Mouse (Mus musculus) effector memory CD4-positive, alpha-beta T cell, adult 7 months (primary cell): ENCODE results near the gene Dcun1d2. TPM values are rescaled to one million over a fixed set of nuclear protein-coding genes. Genes with fewer than 3 reads are reported as not detected.

Experiments
- polyA plus RNA-seq: library from polyadenylated mRNA; unstranded; fragments of 100-300 nt; shearing (Covaris generic); gene quantifications from one replicate; pipeline ENCODE4 v1.2.1, GENCODE M21; 2017

Dcun1d2 gene
- polyA plus RNA-seq = 21.3 TPM

GRCm38 (mm10) chr8:13287692-13288623, at the start of gene Dcun1d2, which contains the start of gene Tmco3:
Gene Dcun1d2, minus strand, starts transcription at chr8:13288131.
Gene Tmco3, plus strand, starts transcription at chr8:13288190.

GRCm38 (mm10) chr8:13254019-13254418, 33.9 kb downstream of the Dcun1d2 start, which contains the start of gene Adprhl1:
Gene Adprhl1, minus strand, starts transcription at chr8:13254162.

Other genes with a start within 250 kb of the Dcun1d2 start
- gene Proz, start 227.2 kb downstream of the Dcun1d2 start, polyA plus RNA-seq = 2.3 TPM
- gene Pcid2, start 182.7 kb downstream of the Dcun1d2 start, polyA plus RNA-seq = 42.6 TPM
- 22.8 TPM for gene Cul4a, start 182.5 kb downstream of the Dcun1d2 start, polyA plus RNA-seq
- gene Lamp1, start 129.0 kb downstream of the Dcun1d2 start, polyA plus RNA-seq = 212 TPM
- 2.0 TPM for gene Grtp1, start 87.5 kb downstream of the Dcun1d2 start, polyA plus RNA-seq
- gene Adprhl1, start 34.0 kb downstream of the Dcun1d2 start, polyA plus RNA-seq = not detected
- 17.3 TPM for gene Tmco3, start 59 bp upstream of the Dcun1d2 start, polyA plus RNA-seq
- gene Tfdp1, start 50.6 kb upstream of the Dcun1d2 start, polyA plus RNA-seq = 59.0 TPM
- 0.56 TPM for gene Atp4b, start 108.7 kb upstream of the Dcun1d2 start, polyA plus RNA-seq
- gene Grk1, start 117.0 kb upstream of the Dcun1d2 start, polyA plus RNA-seq = not detected
- gene Tmem255b, start 147.1 kb upstream of the Dcun1d2 start, polyA plus RNA-seq = not detected
- gene Gas6, start 206.4 kb upstream of the Dcun1d2 start, polyA plus RNA-seq = not detected